Mouse (Mus musculus) frontal cortex, postnatal 10 days (tissue): Measurements from ENCODE around the gene Gm45062.

Experiments
- DNase-seq, 2 experiments: peaks; one replicate each; pipeline ENCODE4 v3.0.0; 2022; ENCODE audit warnings: low spot score in 2 of 2, mixed read lengths in 1 of 2

Gm45062 gene

DNA sequence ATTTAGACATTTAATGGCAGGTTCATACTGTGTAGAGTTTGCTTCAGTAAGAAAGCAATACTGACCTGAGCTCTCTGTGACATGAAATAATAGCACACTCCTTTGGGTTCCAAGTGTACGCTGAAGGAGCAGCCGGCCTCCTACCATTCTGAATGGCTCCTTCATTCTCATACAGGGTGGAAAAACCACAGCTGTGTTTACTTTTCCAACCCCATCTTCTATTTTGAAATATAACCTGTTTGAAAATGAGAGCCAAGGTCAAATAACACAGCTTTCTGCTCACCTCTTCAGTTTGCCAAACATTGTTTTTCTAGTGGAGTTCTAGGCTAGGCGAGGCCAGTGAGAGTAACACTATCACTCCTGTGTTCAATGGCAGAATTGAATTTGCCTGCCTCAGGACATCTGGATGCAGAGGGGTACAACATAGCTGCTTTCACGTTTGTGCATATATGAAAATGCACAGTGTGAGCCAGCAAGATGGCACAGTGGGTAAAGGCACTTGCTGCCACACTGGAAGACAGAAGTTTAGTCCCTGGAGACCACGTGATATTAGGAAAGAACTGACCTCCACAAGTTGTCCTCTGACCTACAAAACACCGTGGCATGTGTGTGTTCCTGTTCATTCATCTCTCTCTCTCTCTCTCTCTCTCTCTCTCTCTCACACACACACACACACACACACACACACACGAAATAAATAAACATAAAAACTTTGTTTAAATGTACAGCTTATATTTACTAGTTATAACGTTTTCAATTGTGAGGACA, 157.7 kb downstream of the Gm45062 start:
- no peak for DNase-seq

GRCm38 (mm10) chr6:8419485-8420186, 160.4 kb downstream of the Gm45062 start:
- DNase-seq: no peak

DNA sequence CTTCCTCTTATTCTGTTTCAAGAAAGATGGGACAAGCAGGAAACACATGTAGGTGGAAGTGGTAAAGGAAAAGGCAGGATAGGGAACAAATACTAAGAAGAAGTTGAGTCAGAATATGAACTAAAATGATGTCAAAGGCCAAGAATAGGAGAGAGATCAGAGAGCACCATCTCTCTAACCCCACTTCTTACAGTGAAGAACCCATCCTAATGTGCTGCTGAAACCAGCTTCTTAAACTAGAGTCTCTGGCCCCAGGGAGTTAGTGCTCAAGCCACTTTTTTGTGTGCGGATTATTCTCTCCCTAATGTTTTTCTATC, 160.9 kb downstream of the Gm45062 start:
- no peak for DNase-seq

GRCm38 (mm10) chr6:8421421-8421820, 162.2 kb downstream of the Gm45062 start:
- DNase-seq: no peak

- DNase-seq: peak in 1 of 2 experiments; percentile 39
These were observed 162.8 kb downstream of the Gm45062 start for GRCm38 (mm10) chr6:8421959-8422581.

GRCm38 (mm10) chr6:8423142-8423541, 163.9 kb downstream of the Gm45062 start:
- DNase-seq: no peak

- no peak for DNase-seq
These were observed 168.4 kb downstream of the Gm45062 start for GRCm38 (mm10) chr6:8427692-8428091.

DNA sequence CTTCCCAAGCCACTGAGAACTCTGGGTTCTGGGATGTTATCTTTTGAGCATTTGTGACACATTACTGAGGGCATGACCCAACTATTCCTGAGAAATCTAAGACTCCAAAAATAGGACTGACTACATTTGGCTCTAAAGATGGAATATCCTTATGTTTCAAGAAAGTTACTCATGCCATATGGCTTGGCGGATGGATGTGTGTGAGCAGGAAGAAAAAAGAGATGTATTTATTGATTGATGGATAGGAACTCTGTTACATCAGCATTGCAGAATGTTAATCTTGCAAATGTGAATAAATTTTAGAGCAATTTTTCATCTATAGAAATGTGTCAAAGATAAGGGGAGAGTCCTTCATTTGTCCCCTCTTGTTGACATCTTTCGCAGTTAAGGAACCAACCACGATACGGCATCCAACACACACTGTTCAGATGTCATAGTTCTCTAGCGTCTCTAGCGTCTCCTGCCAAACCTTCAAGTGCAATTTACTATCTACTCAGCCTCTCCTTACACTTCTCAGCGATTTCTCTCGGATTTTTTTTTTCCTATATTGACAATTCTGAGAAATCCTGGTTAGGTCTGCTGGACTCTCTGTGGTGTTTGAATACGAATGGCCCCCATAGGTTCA, 171.5 kb downstream of the Gm45062 start:
- DNase-seq: no peak

DNA sequence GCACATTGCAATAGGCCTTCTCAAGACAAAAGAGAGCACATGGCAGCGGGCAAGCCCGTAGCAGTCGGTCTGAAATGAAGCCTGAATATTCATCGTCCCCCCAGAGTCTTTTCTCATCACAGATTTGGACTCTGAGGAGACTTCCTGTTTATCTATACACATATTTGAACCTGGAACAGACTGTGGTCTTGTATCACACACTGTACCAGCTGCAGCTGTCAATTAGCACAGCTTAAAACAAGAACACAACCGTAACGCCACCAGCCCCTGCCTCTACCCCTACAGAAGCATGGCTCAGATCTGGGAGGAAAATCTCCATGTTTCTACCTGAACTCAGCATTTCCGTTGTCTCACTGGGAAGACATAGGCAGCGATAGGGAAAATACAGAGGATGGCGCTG, 173.9 kb downstream of the Gm45062 start:
- no peak for DNase-seq

GRCm38 (mm10) chr6:8437937-8438336, 178.7 kb downstream of the Gm45062 start:
- no peak for DNase-seq

GRCm38 (mm10) chr6:8441814-8442213, 182.6 kb downstream of the Gm45062 start:
- no peak for DNase-seq

- DNase-seq: no peak
These were observed 187.5 kb downstream of the Gm45062 start for GRCm38 (mm10) chr6:8446786-8447185.

GRCm38 (mm10) chr6:8455599-8455998, 196.3 kb downstream of the Gm45062 start:
- DNase-seq: no peak

- DNase-seq: no peak
These were observed 199.3 kb downstream of the Gm45062 start for GRCm38 (mm10) chr6:8458596-8458995.

GRCm38 (mm10) chr6:8462447-8462846, 203.2 kb downstream of the Gm45062 start:
- DNase-seq: no peak

- no peak for DNase-seq
These were observed 206.1 kb downstream of the Gm45062 start for GRCm38 (mm10) chr6:8465388-8465787.

GRCm38 (mm10) chr6:8465985-8466384, 206.7 kb downstream of the Gm45062 start:
- DNase-seq: no peak

- DNase-seq: no peak
These were observed 208.6 kb downstream of the Gm45062 start for GRCm38 (mm10) chr6:8467667-8468337.

GRCm38 (mm10) chr6:8469918-8470317, 210.7 kb downstream of the Gm45062 start:
- no peak for DNase-seq

GRCm38 (mm10) chr6:8472125-8472524, 212.9 kb downstream of the Gm45062 start:
- DNase-seq: no peak

DNA sequence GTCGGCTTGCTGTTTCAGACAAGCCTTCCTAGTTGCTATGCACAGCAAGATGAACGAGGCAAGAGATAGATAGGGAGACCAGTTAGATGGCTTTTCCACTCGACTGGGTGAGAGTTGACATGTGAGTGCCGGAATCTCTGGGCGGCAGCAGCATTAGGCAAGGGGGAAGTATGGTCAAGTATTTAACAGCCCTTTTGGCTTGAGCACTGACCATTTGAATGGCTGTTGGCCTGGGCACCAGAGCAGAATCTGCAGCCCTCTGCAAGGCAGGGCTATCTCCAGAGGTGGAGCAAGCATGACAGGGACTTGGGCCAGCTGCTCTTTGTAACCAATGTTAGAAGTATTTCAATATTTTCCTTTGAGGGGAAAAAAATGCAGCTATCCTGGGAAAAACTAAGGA, 213.7 kb downstream of the Gm45062 start:
- DNase-seq: no peak

GRCm38 (mm10) chr6:8473498-8473897, 214.2 kb downstream of the Gm45062 start:
- peak in 1 of 2 experiments; percentile 10 for DNase-seq
